Mouse (Mus musculus): ENCODE results near the gene Sdk2.

Gene Sdk2

GRCm38 (mm10) chr11:113927826-113928225, 139.0 kb downstream of the Sdk2 start:
- no peak for DNase-seq

- DNase-seq, result no peak
Observed at GRCm38 (mm10) chr11:113927231-113927630, 139.6 kb downstream of the Sdk2 start.

DNA sequence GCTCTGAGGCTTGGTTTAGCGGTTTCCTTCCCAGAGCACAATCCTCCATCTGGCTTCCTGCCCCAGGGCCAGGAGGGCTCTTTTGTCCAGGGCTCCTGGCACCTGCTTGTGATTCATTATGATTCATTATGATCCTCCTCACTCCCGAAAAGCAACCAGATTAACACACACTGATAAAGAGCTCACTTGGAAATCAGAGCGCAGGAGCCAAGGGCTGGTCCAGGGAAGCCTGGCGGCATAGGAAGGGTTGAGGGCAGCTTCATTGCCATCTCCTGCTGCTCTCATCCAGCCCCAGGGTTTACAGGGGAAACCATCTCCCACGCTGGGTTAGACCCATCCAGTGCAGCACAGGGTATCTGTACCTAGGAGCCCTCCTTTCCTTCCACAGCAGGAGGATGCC, 143.7 kb downstream of the Sdk2 start:
- DNase-seq, result peak; percentile 25

DNA sequence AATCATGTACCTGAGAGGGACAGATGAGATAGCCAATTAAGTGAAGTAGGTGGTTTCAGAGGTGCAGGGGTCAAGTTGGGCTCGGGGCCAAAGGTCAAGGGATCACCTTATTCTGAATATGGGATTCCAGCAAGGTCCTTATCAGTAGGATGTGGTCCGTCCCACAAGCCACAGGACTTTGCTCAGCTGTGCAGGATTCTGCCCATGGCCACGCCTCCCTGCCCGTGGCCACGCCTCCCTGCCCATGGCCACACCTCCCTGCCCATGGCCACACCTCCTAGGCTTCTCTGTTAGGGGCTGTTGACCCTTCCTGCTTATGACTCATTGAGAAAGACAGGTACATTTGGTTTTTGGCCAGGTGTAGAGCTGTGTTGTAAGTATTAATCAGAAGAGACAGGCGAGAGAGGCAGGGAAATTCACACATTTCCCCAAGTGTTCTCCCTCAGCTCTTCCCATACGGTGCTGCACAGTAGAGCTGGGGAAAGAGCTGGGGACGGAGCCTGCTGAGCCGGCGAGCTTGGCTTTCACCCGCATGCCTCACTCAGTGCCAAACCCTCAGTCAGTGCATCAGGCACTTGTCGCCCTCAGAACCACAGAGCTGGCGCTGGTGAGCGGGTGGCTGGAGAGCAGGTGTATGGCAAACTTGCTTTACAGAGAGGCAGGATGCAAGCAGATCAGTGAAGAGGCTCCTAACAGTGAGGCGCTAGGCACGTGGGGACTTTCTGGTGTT, 163.6 kb downstream of the Sdk2 start:
- peak; percentile 10 for DNase-seq

DNA sequence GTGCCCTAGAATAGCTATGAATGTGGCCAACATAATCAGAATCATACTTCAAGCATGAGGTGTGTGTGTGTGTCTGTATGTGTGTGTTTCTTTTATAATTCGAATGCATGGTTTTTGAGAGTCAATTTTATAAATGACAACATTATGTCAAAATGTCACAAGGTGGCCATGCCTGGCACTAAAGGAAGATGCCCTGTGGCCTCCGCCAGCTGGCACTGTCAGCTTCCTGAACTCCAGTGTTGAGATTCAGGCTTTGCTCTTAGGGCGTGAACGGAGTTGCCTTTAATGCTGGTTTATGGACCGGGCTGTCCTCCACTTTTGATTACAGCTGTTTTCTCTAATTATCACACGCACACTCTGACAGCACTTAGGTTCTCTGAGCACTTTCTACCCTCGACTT, 164.9 kb downstream of the Sdk2 start:
- DNase-seq, result no peak

DNA sequence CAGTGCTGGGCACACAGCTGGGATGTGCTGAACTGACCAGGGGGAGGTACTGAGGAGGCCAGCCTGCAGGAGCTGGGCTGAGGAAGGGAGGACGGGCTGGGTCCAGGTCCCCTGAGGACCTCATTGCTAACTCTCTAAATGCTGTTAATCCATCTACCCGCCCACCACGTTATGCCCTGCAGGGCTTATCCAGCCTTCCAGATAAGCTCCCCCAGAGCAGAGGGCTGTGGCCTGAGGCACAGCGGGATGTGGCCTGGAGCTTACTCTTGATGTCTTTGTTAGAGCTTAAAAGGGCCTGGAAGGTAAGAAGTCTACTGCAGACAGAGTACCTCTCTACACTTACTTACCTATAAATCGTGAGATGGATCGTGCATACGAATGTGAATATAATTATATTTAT, 168.2 kb downstream of the Sdk2 start:
- no peak for DNase-seq

GRCm38 (mm10) chr11:113896006-113896405, 170.8 kb downstream of the Sdk2 start:
- no peak for DNase-seq

DNA sequence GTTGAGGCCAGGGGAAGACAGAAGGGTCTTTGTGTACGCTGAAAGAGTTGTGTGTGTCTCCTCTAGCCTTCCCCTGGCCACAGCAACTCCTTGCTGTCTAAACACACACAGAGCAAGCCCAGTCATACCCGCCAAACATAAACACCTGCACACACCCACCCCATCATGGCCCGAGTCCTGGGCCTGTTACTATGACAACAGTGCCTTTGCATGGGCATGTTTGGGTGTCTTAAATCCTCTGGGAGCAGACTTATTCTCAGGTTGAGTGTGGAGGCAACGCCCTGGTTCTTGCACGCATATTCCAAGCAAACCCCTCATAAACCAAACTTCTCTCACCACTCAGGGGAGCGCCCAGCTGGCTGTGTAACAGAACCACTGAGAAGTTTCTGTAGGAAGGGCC, 173.9 kb downstream of the Sdk2 start:
- DNase-seq, result no peak

- DNase-seq, result no peak
Observed at GRCm38 (mm10) chr11:113892067-113892466, 174.8 kb downstream of the Sdk2 start.

GRCm38 (mm10) chr11:113888156-113888750, 178.6 kb downstream of the Sdk2 start:
- no peak for DNase-seq

GRCm38 (mm10) chr11:113886299-113886698, 180.5 kb downstream of the Sdk2 start:
- peak; percentile 28 for DNase-seq

- no peak for DNase-seq
Observed at GRCm38 (mm10) chr11:113884962-113885361, 181.9 kb downstream of the Sdk2 start.

DNA sequence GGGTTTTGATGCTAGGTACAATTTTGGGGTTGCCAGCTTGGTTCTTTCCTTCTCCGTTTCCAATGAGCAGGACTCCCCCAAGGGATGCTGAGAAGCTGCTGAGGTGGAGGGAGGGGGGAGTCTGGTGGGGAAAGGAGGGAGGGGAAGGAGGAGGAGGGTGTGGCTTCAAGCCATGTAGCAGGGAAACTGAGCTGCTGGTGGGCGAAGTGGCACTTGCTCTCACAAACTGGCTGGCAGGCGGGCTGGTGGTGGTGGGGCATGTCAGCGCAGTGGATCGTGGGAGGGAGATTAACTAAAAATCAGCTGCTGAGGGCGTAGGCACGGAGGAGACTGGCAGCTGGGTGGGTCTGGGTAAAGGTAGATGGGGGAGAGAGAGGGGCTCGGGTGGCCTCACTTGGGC, 183.8 kb downstream of the Sdk2 start:
- no peak for DNase-seq

DNA sequence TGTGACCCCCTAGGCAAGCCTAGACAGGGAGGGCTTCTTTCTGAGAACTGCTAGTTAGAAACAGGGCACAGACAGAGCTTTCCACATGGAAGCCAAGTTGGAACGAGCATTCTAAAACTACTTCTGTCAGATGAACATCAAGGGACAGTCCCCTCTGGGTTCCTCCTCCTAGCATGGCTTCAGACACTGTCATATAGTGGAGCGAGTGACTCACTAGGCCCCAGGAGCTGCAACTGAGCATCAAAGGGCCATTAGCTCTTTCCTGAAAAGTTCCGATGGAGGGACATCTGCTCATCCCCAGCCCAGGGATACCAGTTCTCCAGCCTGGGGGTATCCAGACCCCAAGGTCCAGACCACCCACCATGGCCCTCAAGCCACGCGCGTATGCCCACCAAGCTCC, 185.0 kb downstream of the Sdk2 start:
- DNase-seq, result no peak

GRCm38 (mm10) chr11:113867066-113867465, 199.8 kb downstream of the Sdk2 start:
- DNase-seq, result no peak

- peak; percentile 95 for DNase-seq
Observed at GRCm38 (mm10) chr11:113865627-113866026, 201.2 kb downstream of the Sdk2 start.

DNA sequence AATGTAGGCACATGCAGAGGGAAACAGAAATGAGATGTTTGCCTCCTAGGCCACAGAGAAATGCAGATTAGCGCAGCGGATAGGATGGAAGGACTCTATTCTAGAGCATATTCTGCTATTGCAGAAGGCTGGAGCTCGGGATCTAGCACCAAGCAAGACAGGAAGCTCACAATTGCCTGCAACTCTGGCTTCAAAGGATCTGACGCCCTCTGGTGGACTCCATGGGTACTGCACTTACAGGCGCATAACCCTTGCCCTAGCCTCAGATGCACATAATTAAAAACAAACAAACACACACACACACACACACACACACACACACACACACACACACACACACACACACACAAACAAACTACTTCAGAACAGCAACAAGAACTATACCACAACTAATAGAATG, 203.4 kb downstream of the Sdk2 start:
- DNase-seq, result peak; percentile 48

DNA sequence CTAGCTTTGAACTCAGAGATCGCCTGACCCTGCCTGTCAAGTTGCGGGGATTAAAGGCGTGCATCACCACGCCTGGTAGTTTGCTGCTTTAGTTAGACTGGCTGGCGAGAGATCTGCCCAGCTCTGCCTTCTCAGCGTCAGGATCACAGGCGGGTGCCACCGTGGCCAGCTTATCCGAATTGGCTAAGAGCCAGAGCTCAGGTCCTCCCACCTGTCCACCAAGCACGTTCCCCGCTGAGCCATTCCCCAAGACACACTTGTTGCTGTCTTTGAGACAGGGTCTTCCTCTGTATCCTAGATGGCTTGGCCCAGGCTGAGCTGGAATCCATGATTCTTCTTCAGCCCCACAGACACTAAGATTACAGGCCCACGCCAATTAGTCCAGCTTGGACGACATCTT, 211.2 kb downstream of the Sdk2 start:
- DNase-seq, result no peak

- DNase-seq, result no peak
Observed at GRCm38 (mm10) chr11:113851750-113852149, 215.1 kb downstream of the Sdk2 start.

DNA sequence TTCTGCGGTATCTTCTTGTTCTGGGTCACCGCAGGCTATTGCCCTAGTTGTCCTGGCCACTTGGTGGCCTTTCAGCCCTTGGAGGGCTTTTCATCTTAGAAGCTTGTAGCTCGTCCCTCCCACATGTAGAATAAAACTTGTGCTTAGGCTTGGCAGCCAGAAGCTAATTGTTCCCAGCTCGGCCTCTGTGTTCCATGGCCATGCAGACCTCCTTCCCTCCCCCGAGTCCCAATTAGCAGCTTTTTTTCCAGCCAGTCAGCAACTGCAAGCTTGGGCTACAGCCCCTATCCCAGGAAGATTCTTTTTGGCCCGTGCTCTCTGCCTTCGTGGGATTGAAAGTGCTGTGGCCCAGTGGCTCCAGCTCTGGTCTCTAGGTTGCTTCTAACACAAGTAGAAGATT, 217.5 kb downstream of the Sdk2 start:
- DNase-seq, result no peak

GRCm38 (mm10) chr11:113843920-113844319, 222.9 kb downstream of the Sdk2 start:
- no peak for DNase-seq

DNA sequence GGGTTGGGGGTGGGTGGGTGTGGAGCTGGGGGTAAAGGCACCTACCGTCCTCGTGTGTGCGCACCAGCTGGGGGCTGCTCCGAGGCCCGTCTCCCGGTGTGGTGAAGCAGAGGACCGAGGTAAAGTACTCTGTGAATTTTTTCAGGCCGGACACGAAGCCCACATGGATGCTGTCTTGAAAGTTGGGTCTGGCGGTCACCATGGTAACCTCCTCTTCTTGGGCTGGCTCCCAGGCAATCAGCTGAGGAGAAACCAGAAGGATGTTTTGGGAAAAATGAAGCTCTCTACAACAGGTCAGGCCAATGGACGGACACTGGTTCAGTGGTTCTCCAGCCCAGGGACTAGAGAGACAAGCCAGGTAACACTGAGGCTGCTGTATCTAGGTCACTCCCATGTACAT, 224.0 kb downstream of the Sdk2 start:
- no peak for DNase-seq

DNA sequence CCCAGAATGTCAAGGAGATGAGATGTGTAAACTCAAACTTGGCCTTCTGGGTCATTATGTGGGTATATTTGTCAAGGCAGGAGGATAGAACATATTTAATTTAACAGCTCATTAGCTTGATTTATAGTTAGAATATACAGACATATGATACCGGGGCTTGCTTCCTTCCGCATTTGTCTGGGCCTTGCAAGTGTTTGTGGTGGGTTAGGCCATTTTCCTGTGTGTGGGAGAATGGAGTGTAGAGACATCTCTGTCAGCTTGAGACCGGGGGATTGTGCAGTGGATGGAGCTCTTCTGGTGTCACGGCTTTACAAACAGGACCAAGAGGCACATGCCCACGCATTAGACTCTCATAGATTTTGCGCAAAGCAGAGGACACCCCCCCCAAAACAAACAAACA, 235.2 kb downstream of the Sdk2 start:
- DNase-seq, result no peak

- DNase-seq, result peak; percentile 61
Observed at GRCm38 (mm10) chr11:113828081-113828554, 238.7 kb downstream of the Sdk2 start.

DNA sequence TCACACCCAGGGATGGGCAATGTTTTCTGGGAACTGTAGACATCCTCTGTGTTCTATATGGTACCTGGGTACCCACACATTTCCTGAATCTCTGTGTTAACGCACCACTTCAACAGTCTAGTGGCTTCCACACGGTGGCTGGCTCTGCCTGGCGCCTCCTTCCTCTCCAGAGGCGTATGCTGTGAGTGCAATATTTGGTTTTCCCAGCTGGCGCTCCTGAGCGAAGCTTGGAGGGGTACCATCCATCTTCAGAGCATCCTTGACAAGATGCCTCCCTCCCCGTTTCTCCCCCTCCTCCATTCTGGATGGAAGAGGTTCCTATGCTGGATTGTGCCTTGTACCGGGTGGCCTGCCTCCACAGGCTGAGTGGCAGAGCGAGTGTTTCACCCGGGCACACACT, 246.8 kb downstream of the Sdk2 start:
- no peak for DNase-seq
